Mouse (Mus musculus) embryo, embryonic 10 days (tissue): ENCODE results near the gene Tmem191c.
"Not testable (repeated sequence)": the region's sequence is repeated elsewhere in the genome, so short reads cannot be mapped to it uniquely, and the experiment has no call there.

Experiments used
- DNase-seq: peaks from one replicate; pipeline ENCODE4 v3.0.0-alpha.2; 2015; ENCODE audit warnings: low spot score

Gene Tmem191c

DNA sequence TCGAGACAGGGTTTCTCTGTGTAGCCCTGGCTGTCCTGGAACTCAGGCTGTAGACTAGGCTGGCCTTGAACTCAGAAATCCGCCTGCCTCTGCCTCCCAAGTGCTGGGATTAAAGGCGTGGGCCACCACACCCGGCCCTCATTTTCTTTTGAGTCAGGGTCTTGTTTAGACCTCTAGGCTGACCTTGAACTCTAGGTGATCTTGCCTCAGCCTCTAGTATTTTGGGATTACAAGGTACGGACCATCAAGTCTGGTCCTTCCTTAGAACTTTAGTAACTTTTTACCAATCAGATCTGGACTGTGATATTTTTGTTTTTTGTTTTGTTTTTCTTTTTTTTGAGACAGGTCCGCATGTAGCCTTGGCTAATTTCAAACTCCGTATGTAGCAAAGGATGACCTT is at the start of gene Tmem191c:
Gene Tmem191c, plus strand, starts transcription at position 357 of the 400 bp plus-strand sequence.
- no peak for DNase-seq

DNA sequence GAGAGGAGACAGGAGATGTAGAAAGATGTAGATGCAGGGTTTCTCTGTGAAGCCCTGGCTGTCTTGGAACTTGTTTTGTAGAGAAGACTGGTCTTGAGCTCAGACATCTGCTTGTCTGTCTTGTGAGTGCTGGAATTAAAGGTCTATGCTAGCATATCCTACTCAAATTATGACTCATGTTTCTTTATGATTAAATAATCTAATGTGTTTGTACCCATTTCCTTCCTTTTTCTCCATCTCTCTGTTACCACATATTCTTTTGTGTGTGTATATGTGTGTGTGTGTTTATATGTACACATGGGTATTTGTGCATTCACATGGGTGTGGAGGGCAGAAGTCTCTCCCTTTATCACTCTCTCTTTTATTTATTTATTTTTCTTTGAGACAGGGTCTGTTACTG is 49.4 kb upstream of the Tmem191c start:
- no peak for DNase-seq

GRCm38 (mm10) chr16:17231523-17231922 is 44.4 kb upstream of the Tmem191c start:
- DNase-seq: not testable (repeated sequence)

DNA sequence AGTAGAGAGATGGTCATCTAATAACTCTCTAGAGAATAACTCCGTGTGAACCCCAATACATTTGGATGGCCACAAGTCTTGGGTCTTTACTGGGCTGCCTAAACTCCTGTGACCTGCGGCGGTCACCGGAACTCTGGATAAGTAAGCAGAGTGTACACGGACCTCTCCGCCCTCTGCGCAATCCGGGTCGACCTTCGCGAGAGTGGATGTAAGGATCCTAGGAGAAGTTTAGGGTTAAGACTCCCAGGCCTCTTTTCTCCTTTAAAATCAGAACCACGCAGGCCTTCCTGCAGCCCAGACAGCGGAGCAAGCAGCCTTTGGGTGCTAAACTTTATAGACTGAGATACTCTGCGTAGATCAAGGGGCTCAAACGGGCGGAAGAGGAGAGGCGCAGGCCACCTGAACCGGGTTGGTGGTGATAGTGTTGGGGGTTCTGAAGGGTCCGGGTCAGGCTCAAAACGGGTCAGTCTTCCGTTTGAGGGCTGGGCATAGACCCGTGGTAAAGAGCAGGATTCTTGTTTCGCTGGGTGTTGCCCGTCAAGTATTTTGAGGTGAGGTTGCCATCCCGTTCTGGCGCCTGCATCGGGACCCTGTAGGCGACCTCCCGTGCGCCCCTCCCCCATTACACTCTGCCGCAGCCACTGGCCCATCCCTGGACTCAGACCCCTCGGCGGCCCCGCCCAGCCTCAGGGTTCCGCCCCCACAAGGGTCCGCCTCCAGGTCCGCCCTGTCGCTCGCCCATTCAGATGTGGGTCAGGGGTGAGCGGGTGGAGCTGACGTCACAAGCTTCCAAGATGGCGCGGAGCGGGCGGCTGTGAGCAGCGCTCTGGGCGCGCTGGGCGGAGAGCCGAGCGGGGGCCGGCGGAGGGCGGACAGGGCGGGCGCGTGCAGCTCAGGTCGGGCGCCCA is 42.8 kb upstream of the Tmem191c start, which contains the start of gene Hic2:
Gene Hic2, plus strand, starts transcription at position 779 of the 908 bp plus-strand sequence.
- DNase-seq: peak; percentile 98

DNA sequence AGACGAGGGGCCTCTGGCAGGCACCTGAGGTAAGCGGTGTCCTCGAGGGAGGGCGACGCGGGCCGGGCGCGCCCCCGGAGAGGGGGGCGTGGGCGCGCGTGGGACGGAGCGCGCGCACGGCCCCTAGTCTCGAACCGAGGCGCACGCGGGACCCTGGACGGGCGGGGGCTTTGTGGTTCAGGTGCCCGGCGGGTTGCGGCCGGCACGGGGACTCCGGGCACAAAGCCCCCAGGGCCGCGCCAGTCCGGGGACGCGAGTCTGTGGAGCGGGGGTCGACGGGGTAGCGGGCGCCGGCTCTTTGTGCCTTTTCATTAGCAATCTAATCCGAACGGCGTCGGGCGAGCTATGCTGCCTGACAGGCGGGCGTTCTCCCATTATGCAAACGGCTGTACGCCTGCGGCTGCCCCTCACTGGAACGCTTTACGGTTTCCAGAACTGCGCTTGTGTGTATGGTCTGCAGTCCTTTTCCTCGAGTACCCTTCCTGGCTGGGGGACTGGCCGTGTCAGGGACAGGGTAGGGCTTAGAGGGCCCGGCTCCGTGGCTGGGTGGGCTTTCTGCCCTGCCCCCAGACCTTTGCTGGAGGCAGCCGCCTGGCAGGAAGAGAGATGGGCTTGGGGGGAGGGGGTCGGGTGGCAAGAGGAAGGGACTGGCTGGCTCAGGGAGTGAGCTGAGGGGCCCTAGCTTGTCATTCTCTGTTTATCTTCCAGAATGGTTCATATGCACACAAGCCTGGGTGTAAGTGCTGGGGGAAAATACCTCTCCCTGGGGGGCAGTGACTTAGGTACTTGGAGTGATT is 42.0 kb upstream of the Tmem191c start:
- DNase-seq: peak; percentile 82

DNA sequence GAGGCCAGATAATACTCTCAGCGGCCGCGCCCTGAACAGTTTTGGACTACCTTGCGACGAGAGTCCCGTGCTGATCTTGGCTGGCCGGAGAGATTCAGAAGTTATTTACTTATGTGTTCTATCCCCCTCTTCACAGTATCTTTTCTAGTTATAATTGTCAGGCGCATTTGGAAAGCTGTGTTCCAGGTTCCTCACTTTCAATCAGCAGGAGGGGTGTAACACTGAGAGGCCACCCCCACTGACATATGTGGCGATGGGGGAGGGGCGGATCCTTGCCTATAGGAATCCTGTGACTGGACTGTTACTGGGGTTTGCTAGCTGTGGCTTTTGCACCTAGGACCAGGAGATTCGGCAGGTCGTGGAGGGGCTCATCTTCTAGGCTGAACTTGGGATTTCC is 41.4 kb upstream of the Tmem191c start:
- DNase-seq: peak; percentile 76

DNA sequence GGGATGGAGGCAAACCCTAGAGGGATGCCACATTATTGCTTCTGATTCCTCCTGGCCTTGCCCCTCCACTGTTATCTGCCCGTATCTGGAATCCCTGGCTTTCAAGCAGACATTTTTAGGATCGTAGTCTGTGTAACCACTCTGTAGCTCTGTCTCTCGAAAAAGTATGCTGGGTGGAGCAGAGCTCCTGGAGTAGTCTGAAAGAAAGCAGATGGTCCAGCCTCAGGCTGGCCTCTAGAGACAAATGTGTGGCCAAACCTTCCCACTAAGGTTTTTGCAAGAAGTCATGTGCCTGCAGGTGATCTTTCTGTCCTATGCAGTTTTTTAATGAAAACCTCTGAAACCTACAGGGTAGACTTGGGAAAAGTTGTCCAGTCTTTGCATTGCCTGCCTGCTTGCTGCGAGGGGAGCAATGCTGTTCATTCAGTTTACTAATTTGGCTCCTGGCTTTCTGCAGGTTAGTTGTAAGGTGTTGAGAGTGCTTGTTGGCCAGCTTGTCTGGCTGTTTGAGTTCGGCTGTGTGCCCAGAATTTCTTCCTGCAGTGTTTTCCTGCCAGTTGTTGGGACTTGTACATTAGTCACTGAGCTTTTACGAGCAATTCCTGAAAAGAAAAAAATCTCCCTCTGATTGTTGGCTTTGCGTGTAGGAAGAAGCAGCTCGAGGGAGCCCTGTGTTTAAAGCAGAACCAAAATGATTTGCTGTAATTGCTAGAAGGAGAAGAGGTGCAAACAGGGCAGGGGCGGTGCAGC is 40.8 kb upstream of the Tmem191c start:
- no peak for DNase-seq

GRCm38 (mm10) chr16:17237634-17238033 is 38.2 kb upstream of the Tmem191c start:
- DNase-seq: no peak

- DNase-seq: no peak
These were observed 36.5 kb upstream of the Tmem191c start for GRCm38 (mm10) chr16:17239409-17239808.

DNA sequence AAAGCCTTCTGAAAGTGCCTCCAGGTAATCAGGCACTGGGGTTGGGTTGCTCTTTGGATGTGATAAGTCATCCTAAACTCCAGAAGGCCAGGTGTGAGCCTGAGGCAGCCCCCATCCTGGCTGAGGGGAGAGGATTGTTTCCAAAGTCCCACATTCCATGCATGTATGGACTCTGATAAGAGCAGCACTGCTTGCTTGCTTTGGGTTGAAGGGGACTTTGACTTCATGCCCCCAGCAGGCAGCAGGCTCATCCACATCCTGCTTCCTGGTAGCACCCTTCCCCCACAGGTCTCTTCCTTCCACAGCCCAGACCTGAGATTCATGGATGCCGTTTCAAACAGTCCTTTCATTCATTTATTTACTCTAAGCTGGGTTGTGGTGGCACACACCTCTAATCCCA is 32.1 kb upstream of the Tmem191c start:
- DNase-seq: no peak

GRCm38 (mm10) chr16:17244996-17245395 is 30.9 kb upstream of the Tmem191c start:
- DNase-seq: no peak

DNA sequence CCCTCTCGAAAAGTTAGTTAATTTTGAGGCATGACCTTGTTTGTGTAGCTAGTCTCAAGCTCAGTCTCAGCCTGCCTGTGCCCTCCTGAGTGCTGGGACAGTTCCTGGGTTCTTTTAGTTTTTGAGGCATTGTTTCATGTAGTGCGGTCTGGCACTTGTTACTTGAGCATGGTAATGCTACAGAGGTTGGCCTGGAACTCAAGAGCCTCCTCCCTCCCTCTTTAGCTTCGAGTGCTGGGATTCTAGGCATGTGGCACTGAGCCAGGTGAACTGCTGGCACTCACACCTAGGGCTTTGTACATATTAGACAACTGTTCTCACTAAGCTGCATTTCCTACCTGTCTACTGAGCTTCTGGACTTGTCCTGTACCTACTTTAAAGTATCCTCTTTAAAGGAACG is 28.1 kb upstream of the Tmem191c start:
- DNase-seq: no peak

DNA sequence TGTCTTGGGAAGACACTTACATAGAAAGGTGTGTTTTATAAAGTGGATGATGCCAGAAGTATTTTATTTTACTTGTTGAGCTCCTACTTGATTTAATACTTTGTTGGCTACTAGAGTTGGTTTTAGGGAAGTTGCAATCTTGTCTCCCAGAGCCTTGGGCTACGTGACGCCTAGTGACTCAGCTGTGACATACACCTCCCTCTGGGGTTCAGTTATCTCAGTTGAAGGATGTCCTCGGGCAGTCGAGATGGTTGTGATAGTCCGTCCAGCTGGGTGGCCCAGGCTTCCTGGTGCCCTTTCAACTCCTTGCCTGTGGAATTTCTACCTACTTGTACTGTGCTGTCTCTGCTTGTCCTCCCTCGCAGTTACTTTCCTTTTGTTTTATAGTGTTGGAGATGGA is 26.7 kb upstream of the Tmem191c start:
- no peak for DNase-seq

GRCm38 (mm10) chr16:17251539-17251938 is 24.3 kb upstream of the Tmem191c start:
- no peak for DNase-seq

- DNase-seq: no peak
These were observed 23.7 kb upstream of the Tmem191c start for GRCm38 (mm10) chr16:17252086-17252726.

- DNase-seq: no peak
These were observed 23.0 kb upstream of the Tmem191c start for GRCm38 (mm10) chr16:17252841-17253240.

DNA sequence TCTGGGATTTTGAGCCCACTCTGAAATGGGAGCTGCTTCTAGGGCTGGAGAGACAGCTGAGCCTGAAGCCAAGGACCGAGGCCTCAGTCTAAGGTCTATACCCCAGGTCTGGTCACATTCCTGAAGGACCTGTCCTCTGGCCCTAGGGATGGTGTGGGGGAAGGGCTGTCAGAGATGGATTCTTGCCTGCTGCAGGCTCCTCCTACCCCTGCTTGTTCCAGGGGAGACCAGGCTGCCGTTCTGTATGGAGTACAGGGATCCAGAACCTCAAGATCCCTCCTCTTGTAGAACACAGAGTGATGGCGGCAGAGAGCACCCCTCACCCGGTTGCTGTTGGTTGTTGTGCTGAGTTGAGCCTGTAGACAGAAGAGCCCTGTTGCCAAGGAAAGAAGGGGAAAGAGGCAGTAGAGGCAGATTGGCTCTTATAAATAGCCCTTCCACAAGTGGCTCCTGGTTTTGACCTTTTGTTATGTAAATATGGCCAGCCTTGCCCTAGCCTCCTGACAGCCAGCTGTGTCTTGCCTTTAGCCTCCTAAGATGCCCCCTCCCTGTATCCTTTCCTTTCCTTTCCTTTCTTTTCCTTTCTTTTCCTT is 21.8 kb upstream of the Tmem191c start:
- DNase-seq: peak; percentile 53

DNA sequence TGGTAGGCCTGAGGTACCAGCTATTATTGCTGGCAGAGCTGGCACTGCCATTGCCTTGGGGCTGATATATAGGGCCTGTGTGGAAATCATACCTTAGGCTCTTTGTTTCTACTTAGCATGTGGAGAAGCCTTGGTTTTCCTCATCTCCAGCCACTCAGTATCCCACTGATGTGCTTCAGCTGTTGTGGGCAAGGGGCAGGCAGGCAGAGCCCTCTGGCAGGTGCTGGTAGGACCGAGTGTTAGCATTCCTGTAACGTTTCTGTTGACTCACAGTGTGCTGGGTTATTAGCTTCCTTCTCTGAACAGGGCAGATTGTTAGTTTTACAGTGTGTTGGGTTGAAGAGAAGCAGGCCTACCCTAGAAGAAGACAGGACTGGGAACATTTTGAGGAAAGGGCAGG is 20.6 kb upstream of the Tmem191c start:
- DNase-seq: no peak

GRCm38 (mm10) chr16:17257359-17257821 is 18.5 kb upstream of the Tmem191c start:
- DNase-seq: no peak

GRCm38 (mm10) chr16:17258917-17259316 is 17.0 kb upstream of the Tmem191c start:
- DNase-seq: no peak

DNA sequence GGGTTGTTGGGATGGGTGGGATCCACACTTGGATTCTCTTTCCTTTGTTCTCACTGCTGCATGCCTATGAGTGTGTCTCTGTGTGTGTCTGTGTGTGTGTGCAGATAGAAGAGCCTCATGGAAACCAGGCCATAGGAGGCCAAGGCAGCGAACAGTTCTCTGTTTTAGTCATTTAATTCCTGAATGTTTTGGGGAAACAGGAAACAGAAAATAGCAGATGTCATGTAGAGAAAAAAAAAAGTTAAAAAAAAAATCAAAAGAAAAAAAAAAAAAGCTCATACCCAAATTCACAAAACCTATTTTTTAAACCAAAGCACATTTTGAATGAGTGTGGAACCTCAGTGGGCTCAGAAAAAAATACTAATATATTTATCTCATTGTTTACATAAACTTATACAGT is 14.5 kb upstream of the Tmem191c start:
- no peak for DNase-seq
